Mouse (Mus musculus) megakaryocyte progenitor cell, adult 5-6 weeks (primary cell): ENCODE measurements around the gene Cep89. TPM values are rescaled to one million over a fixed set of nuclear protein-coding genes. Genes with fewer than 3 reads are reported as not detected.

Source experiments
- ATAC-seq: replicated peaks from 2 replicates; pipeline ENCODE4 v1.8.0; 2016; ENCODE audit warnings: mild to moderate bottlenecking, moderate TSS enrichment, inconsistent platforms; ENCODE audit not compliant: poor library complexity
- total RNA-seq, 2 experiments: library from RNA; stranded (forward) in 1 of 2; stranded (reverse) in 1 of 2; fragments of 157-497, 149-512 nt in 1 of 2; fragments of 200-1000 nt in 1 of 2; gene quantifications; 2 replicates each; pipeline versions ENCODE4 v1.2.3 to v1.2.4; 2015 to 2017

The Cep89 gene
- total RNA-seq, 2 experiments from 2014 or later = 8.0 to 16.9 TPM

DNA sequence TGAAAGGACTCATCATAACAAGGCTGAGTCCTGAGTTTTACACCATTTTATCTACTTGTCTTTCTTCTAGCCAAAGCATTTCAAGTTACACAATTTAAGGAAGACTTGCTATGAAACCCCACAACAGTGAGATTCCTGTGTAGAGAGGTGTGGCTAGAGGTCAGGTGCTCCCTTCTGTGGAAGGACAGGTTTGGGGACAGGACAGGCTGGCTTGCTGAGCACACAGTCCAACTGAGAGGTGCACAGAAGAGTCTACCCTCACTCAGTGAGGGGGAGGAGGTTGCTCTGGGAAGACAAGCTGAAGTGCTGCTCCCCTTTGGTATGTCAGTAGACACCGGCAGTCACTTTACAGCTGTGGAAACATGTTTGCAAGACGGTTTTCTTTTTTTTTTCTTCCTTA, 79.6 kb downstream of the Cep89 start:
- no peak for ATAC-seq

GRCm38 (mm10) chr7:35485126-35485525, 88.3 kb downstream of the Cep89 start:
- ATAC-seq = no peak

DNA sequence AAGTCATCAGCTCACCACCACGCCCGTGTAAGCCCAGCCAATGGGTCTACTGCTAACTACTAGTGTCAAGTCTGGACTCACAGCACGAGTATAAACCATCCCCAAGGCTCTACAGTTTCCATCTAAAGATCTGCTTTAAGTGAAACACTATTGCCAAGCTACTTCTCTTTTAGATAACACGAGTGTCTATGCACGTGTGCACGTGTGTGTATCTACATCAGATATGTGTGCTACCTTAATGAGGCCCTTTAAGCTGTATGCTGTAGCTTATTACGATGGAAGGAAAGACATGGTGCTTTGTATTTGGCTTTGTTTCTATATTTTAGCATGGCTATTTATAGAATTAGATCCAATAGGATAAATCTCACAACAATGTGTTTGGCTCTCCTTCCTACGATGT, 89.7 kb downstream of the Cep89 start:
- no peak for ATAC-seq

Other genes starting within 250 kb of the Cep89 start
- gene Slc7a10, start 210.7 kb upstream of the Cep89 start, total RNA-seq (2015) = not detected in 2 replicates
- not detected in 2 replicates for gene Slc7a10, start 210.7 kb upstream of the Cep89 start, total RNA-seq (2017)
- gene Lrp3, start 181.5 kb upstream of the Cep89 start, total RNA-seq (2015) = not detected in 2 replicates
- gene Lrp3, start 181.5 kb upstream of the Cep89 start, total RNA-seq (2017) = not detected in 2 replicates
- 12.2 and 13.0 TPM in 2 replicates for gene Gpatch1, start 78.6 kb upstream of the Cep89 start, total RNA-seq (2015)
- 14.0 and 17.2 TPM in 2 replicates for gene Gpatch1, start 78.6 kb upstream of the Cep89 start, total RNA-seq (2017)
- gene Rhpn2, start 62.9 kb upstream of the Cep89 start, total RNA-seq (2015) = not detected in 2 replicates
- gene Rhpn2, start 62.9 kb upstream of the Cep89 start, total RNA-seq (2017) = 0.10 TPM in 1 of 2 replicates, not detected in the other
- 17.2 and 24.1 TPM in 2 replicates for gene Faap24, start 199 bp upstream of the Cep89 start, total RNA-seq (2015)
- 16.3 and 18.9 TPM in 2 replicates for gene Faap24, start 199 bp upstream of the Cep89 start, total RNA-seq (2017)
- not detected in 2 replicates for gene Slc7a9, start 51.8 kb downstream of the Cep89 start, total RNA-seq (2015)
- not detected in 2 replicates for gene Slc7a9, start 51.8 kb downstream of the Cep89 start, total RNA-seq (2017)
- gene Tdrd12, start 140.7 kb downstream of the Cep89 start, total RNA-seq (2015) = 0.20 and 0.49 TPM in 2 replicates
- gene Tdrd12, start 140.7 kb downstream of the Cep89 start, total RNA-seq (2017) = 0.68 TPM in 1 of 2 replicates, not detected in the other
- gene Nudt19, start 159.3 kb downstream of the Cep89 start, total RNA-seq (2015) = 120 and 124 TPM in 2 replicates
- 41.1 and 61.3 TPM in 2 replicates for gene Nudt19, start 159.3 kb downstream of the Cep89 start, total RNA-seq (2017)
- 0.93 and 1.2 TPM in 2 replicates for gene Rgs9bp, start 188.5 kb downstream of the Cep89 start, total RNA-seq (2015)
- 0.92 and 1.0 TPM in 2 replicates for gene Rgs9bp, start 188.5 kb downstream of the Cep89 start, total RNA-seq (2017)
- 37.5 and 44.2 TPM in 2 replicates for gene Ankrd27, start 189.2 kb downstream of the Cep89 start, total RNA-seq (2015)
- gene Ankrd27, start 189.2 kb downstream of the Cep89 start, total RNA-seq (2017) = 55.8 and 57.1 TPM in 2 replicates